Mouse (Mus musculus): ENCODE data around the gene Mmab. TPM values are rescaled to one million over a fixed set of nuclear protein-coding genes. Genes with fewer than 3 reads are reported as not detected.

Mmab gene
- polyA plus RNA-seq, 1 experiment from 2014 or later = 30.5 TPM

DNA sequence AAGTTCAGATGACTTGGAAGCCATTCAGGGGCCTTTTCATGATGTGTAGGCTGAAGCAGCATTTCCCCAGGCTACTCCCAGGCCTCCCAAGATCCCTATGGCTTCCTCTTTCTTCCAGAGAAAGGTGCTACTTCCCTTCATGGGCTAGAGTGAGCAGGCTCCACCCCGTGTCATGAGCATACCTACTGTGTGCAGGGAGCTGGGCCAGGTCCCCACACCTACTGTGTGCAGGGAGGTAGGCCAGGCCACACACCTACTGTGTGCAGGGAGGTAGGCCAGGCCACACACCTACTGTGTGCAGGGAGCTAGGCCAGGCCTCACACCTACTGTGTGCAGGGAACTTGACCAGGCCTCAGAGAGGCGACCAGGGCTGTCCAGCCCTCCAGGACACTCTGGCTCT, 20.7 kb upstream of the Mmab start:
- H3K4me1 ChIP-seq = peaks cover 33% of the 10 kb centered on the region
- no peak overlapping the region for H3K27ac ChIP-seq
- H3K27me3 ChIP-seq = no peaks in the 10 kb centered on the region
- H3K9ac ChIP-seq = no peak overlapping the region
- no peaks in the 10 kb centered on the region for H3K9me3 ChIP-seq
- H3K36me3 ChIP-seq = no peaks in the 10 kb centered on the region
- no peak overlapping the region for H3K4me2 ChIP-seq
- no peak for ATAC-seq (ENCODE audit: borderline replicate concordance, extremely low read depth, low FRiP score, low TSS enrichment)
- no peak overlapping the region for H3K4me3 ChIP-seq
- WGBS = 57% methylated on average over 2 of the region's 2 CpGs

DNA sequence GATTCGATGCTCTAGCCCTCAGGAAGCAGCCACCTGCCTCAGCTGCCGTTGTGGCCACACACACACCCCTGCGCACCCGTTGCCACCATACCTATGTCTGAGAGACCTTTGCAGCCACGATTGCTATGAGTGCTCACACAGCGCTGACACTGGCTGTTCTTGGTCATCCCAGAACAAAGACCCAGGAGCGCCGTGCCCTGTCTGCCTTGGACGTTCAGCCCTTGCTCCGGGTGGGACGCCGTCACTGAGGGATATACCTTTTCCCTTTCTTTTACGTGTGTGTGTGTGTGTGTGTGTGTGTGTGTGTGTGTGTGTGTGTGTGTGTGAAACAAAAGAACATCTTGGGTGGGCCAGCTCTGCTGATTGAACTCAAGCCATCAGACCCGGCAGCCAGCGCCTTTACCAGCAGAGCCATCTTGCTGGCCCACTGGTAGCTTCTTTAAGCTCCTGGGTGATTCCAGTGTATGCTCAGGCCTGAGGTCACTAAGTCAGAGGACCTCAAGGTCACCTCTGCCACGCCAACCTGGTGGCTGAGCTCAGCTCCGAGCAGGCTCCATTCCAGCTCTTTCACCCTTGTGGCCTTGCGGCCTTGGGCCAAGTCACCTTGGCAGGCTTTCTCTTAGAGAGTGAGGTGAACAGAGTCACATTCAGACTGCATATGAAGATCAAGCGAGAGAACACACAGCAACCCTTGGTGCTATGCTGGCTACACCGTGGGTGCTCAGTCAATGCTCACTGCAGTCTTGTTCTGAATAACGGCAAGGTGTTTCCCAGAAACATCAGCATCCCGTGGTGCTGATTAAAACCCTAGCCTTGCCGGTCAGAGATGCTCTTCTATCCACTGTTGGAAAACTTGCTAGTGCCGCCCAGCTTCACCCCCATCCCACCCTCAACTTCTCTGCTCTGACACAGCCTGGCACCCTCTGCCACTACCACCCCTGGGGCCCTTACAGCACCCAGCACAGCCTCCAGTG, 18.5 kb upstream of the Mmab start:
- H3K27ac ChIP-seq = no peak overlapping the region
- WGBS = 74% methylated on average over 24 of the region's 24 CpGs
- no peaks in the 10 kb centered on the region for H3K36me3 ChIP-seq
- ATAC-seq (ENCODE audit: borderline replicate concordance, extremely low read depth, low FRiP score, low TSS enrichment) = no peak
- H3K27me3 ChIP-seq = no peaks in the 10 kb centered on the region
- no peak overlapping the region for H3K4me3 ChIP-seq
- no peaks in the 10 kb centered on the region for H3K9me3 ChIP-seq
- H3K9ac ChIP-seq = no peak overlapping the region
- peaks cover 26% of the 10 kb centered on the region for H3K4me1 ChIP-seq
- H3K4me2 ChIP-seq = no peak overlapping the region

DNA sequence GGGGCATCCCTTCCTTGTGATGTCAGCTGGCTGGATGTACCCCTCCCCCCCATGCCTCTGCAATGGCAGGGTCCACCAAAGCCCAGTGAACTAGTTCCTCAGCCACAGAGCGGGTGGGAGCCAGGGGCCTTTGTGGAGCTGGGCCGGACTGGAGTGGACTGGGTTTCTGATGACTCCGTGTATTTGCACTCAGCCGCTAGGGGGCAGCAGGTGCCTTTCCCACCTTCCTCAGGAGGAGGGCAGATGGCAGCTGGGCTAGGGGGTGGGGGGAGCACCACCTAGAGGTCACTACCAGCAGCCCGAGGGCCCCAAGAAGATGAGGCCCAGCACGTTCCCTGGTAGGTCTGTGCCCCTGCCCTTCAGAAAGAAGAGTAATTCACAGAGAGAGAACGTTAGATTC, 17.4 kb upstream of the Mmab start:
- H3K9me3 ChIP-seq = no peaks in the 10 kb centered on the region
- peak; percentile 19; the same call in 1 of the 2 replicates for ATAC-seq (ENCODE audit: borderline replicate concordance, extremely low read depth, low FRiP score, low TSS enrichment)
- H3K36me3 ChIP-seq = no peaks in the 10 kb centered on the region
- WGBS = 5% methylated on average over 7 of the region's 7 CpGs
- no peak overlapping the region for H3K9ac ChIP-seq
- no peak overlapping the region for H3K4me3 ChIP-seq
- no peak overlapping the region for H3K4me2 ChIP-seq
- H3K27me3 ChIP-seq = no peaks in the 10 kb centered on the region
- H3K27ac ChIP-seq = no peak overlapping the region
- peaks cover 17% of the 10 kb centered on the region for H3K4me1 ChIP-seq

DNA sequence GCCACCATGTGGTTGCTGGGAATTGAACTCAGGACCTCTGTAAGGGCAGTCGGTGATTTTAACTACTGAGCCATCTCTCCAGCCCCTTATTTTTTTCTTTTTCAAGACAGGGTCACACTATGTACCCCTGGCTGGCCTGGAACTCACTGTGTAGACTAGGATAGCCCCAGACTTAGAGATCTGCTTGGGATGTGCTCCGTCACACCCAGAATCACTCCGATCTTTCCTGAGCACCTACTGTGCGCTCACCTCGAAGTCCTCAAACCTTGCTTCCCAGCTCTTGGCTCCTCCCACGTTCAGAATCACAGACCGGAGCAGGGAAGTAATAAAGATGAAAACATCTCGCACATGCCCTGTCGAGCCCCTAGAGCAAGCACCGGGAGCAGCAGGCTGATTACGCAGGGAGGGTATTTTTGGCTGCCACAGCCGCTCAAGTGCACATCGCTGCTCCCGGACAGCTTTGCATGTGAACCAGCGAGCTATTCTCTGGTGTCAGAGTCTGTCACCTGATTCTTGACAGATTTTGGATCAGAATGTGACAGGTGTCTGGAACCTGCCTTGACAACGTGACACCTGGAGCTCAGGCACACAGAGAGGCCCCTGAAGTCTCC, 13.2 kb upstream of the Mmab start:
- Histone ChIP-seq H3K27ac (no peak overlapping the region), H3K9me3 (no peaks in the 10 kb centered on the region), H3K4me1 (0 out of 2 replicates have a peak, but pooled peaks cover 3% of the 10 kb centered on the region), H3K9ac (no peak overlapping the region), H3K4me3 (no peak overlapping the region), H3K36me3 (peaks cover 7% of the 10 kb centered on the region; the same call in 1 of the 2 replicates), H3K4me2 (no peak overlapping the region), H3K27me3 (no peaks in the 10 kb centered on the region)
- 78% methylated on average over 16 of the region's 16 CpGs for WGBS
- ATAC-seq (ENCODE audit: borderline replicate concordance, extremely low read depth, low FRiP score, low TSS enrichment) = no peak

DNA sequence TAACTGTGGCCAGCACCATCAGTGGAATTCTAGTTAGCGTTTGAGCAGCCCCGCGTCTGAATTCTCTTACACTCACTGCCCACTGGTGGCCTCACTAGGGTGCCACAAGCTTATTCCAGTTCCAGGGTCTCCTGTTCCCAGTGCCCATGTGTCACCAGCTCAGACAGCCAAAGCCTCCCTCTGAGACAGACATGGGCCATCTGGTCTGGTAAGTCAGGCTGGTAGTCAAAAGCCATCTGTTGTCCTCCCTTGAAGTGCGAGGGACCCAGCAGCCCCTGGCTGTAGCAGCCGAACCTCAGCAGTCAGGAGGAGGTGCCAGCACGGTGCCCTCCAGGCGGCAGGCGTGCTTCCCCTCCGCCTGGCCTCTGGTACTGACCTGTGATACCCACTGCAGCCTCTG, 12.4 kb upstream of the Mmab start:
- Histone ChIP-seq H3K9me3 (no peaks in the 10 kb centered on the region), H3K9ac (no peak overlapping the region), H3K4me1 (0 out of 2 replicates have a peak, but pooled peaks cover under 1% of the 10 kb centered on the region), H3K27me3 (no peaks in the 10 kb centered on the region), H3K27ac (no peak overlapping the region), H3K4me3 (no peak overlapping the region), H3K36me3 (peaks cover 8% of the 10 kb centered on the region), H3K4me2 (no peak overlapping the region)
- 74% methylated on average over 9 of the region's 9 CpGs for WGBS
- ATAC-seq (ENCODE audit: borderline replicate concordance, extremely low read depth, low FRiP score, low TSS enrichment) = no peak

DNA sequence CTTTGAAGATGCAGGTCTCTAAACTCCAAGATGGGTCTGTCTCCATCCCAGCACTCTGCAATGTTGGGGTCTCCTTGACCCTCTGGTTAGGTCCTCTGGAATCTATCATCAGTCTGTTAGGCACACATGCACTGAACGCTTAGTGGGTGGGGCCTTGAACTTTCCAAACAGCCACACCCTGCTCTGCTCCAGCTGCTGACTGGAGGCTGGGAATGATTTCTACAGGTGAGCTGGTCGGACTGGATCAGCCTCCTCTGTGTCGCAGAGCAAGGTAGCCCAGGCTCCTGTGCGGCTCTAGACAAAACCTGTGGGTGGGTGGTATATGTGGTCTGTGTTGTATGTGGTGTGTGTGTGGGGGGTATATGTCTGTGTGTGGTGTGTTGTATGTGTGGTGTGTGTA, 5.2 kb upstream of the Mmab start:
- Histone ChIP-seq H3K9me3 (no peaks in the 10 kb centered on the region), H3K4me3 (no peak overlapping the region), H3K9ac (no peak overlapping the region), H3K27me3 (no peaks in the 10 kb centered on the region), H3K4me2 (no peak overlapping the region), H3K4me1 (peaks cover 11% of the 10 kb centered on the region), H3K27ac (no peak overlapping the region), H3K36me3 (peaks cover 29% of the 10 kb centered on the region)
- no peak for ATAC-seq (ENCODE audit: borderline replicate concordance, extremely low read depth, low FRiP score, low TSS enrichment)
- WGBS = 61% methylated on average over 4 of the region's 4 CpGs

DNA sequence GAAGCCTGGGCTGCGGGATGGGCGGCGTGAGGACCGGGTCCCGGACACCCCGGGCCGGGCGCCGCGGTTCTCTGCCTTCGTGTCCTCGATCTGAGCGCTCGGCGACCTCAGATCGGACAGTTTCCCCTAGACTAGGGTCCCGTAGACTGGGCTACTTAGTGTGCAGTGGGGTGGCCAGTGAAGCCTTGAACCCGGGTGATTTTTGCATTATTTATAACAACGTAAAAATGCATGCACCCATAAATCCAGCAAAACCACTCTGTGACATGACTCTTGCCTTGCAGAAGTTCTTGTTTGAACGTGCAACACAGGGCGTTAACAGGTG, 470 bp upstream of the Mmab start:
- Histone ChIP-seq H3K36me3 (peaks cover 11% of the 10 kb centered on the region; the same call in 1 of the 2 replicates), H3K4me1 (peaks cover 18% of the 10 kb centered on the region), H3K27ac (no peak overlapping the region; the same call in 1 of the 2 replicates), H3K9me3 (no peaks in the 10 kb centered on the region), H3K9ac (peak overlapping the region; percentile 82), H3K27me3 (no peaks in the 10 kb centered on the region), H3K4me2 (peak overlapping the region; percentile 89), H3K4me3 (peak overlapping the region; percentile 84)
- no peak for ATAC-seq (ENCODE audit: borderline replicate concordance, extremely low read depth, low FRiP score, low TSS enrichment)
- 0% methylated on average over 21 of the region's 21 CpGs for WGBS

DNA sequence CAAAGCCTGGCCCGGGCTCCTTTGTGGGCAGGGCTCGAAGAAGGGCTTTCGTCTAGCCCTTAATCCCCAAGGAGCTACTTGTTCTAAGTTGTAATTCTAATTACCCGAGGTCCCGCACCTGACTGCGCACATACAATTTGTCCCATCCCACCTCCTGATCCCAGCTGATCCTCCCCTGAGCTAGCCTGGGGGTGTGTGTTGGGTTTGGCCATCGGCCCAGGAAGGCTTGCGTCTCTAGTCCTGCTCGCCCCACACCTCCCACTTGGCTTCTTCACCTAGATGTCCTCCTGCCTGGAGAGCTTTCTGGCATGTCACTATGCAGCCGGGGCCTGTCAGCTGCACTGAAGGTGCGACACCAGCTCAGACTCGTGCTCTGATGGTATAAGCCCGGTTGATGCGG, 8.3 kb downstream of the Mmab start:
- peaks cover 21% of the 10 kb centered on the region for H3K36me3 ChIP-seq
- no peak overlapping the region for H3K27ac ChIP-seq
- no peak overlapping the region for H3K4me2 ChIP-seq
- no peaks in the 10 kb centered on the region for H3K9me3 ChIP-seq
- no peak overlapping the region for H3K4me3 ChIP-seq
- WGBS = 86% methylated on average over 14 of the region's 14 CpGs
- no peak overlapping the region for H3K9ac ChIP-seq
- no peaks in the 10 kb centered on the region for H3K27me3 ChIP-seq
- ATAC-seq (ENCODE audit: borderline replicate concordance, extremely low read depth, low FRiP score, low TSS enrichment) = no peak
- H3K4me1 ChIP-seq = no peaks in the 10 kb centered on the region

DNA sequence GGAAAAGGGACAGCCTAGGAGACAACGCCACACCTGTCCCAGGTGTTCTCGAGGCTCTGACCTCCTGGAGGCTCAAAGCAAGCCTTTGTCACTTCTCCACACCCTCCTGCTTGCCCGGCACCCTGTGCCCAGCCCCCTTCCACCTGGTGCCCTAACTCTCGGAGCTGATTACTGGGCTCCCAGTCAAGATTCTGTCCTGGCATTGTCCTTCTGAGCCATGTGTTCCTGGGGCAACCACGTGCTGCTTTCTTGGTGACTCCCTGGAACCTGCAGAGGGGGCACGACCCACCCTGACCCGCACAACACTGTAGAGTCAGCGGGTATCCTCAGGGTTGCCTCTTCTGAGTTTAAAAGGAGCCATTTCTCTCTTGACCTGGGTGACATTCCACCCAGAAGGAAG, 9.5 kb downstream of the Mmab start:
- Histone ChIP-seq H3K9me3 (no peaks in the 10 kb centered on the region), H3K36me3 (peaks cover 21% of the 10 kb centered on the region), H3K27me3 (no peaks in the 10 kb centered on the region), H3K9ac (no peak overlapping the region), H3K27ac (no peak overlapping the region), H3K4me1 (no peaks in the 10 kb centered on the region), H3K4me3 (no peak overlapping the region), H3K4me2 (no peak overlapping the region)
- WGBS = 86% methylated on average over 8 of the region's 8 CpGs
- no peak for ATAC-seq (ENCODE audit: borderline replicate concordance, extremely low read depth, low FRiP score, low TSS enrichment)

DNA sequence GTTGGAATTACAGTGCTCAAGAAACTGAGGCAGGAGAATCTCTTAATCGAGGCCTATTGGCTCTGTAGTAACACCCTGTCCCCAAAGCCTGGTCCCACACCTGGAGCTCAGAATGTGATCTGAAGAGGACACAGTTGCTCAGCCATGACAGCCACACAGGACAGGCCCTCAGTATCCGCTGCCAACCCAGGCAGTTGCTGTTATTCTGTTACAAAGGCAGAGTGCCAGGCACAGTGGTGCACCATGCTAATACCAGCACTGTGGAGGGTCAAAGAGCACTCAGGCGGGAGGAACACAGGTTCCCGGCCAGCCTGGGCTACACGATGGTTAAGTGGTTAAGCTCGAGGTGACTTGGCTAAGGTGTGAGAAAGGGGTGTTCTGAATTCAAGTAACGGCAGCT, 14.1 kb downstream of the Mmab start:
- no peak for ATAC-seq (ENCODE audit: borderline replicate concordance, extremely low read depth, low FRiP score, low TSS enrichment)
- H3K27me3 ChIP-seq = no peaks in the 10 kb centered on the region
- no peaks in the 10 kb centered on the region for H3K36me3 ChIP-seq
- no peak overlapping the region for H3K4me2 ChIP-seq
- no peak overlapping the region for H3K4me3 ChIP-seq
- H3K9ac ChIP-seq = no peak overlapping the region
- WGBS = 81% methylated on average over 7 of the region's 7 CpGs
- H3K4me1 ChIP-seq = no peaks in the 10 kb centered on the region
- H3K27ac ChIP-seq = no peak overlapping the region
- no peaks in the 10 kb centered on the region for H3K9me3 ChIP-seq

DNA sequence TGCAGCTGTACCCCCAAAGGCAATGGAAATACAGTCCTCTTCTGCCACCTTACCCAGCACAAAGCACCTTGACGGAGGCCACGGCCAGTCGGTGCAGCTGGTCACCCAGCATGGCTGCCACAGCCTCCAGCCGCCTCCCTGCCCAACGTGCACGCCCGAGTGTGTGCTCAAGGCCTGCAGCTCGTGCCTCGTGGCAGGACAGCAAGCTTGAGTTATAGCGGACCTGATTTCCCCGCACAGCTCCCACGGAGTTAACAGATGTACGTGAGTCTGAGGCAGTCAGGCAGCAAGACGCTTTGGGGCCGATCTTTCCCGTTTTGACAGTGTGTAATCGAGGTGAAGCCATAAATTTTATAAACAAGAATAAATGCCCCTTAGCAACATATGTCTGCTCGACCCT, 15.2 kb downstream of the Mmab start:
- Histone ChIP-seq H3K9ac (no peak overlapping the region), H3K4me1 (peaks cover 5% of the 10 kb centered on the region; the same call in 1 of the 2 replicates), H3K4me3 (no peak overlapping the region), H3K4me2 (no peak overlapping the region), H3K27me3 (no peaks in the 10 kb centered on the region), H3K36me3 (no peaks in the 10 kb centered on the region), H3K27ac (no peak overlapping the region), H3K9me3 (no peaks in the 10 kb centered on the region)
- 56% methylated on average over 18 of the region's 18 CpGs for WGBS
- no peak for ATAC-seq (ENCODE audit: borderline replicate concordance, extremely low read depth, low FRiP score, low TSS enrichment)

DNA sequence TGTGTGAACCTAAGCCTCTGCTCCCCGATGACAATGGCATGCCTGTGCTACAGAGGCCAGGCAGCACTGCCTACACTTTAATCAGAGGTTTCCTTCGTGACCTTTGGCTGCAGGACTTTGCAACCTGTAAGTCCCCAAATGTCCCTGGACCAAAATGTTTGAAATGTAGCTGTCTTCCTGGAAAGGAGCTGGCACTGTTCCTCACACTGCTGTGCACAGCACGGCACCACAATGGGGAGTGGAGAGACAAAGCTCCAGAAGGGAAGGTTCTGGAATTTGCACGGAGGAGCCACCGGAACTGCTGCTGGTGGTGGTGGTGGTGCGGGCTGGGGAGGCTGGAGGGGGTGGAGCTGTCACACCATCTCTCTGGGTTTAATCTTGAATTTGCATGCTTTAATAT, 17.1 kb downstream of the Mmab start:
- 75% methylated on average over 6 of the region's 6 CpGs for WGBS
- Histone ChIP-seq H3K4me3 (no peak overlapping the region), H3K27ac (no peak overlapping the region), H3K9ac (no peak overlapping the region), H3K9me3 (no peaks in the 10 kb centered on the region), H3K4me2 (no peak overlapping the region), H3K4me1 (peaks cover 21% of the 10 kb centered on the region), H3K27me3 (no peaks in the 10 kb centered on the region), H3K36me3 (no peaks in the 10 kb centered on the region)
- ATAC-seq (ENCODE audit: borderline replicate concordance, extremely low read depth, low FRiP score, low TSS enrichment) = no peak
